Mouse (Mus musculus) midbrain, postnatal 0 days (tissue): ENCODE results near the gene Dcaf8. TPM values are rescaled to one million over a fixed set of nuclear protein-coding genes. Genes with fewer than 3 reads are reported as not detected.

Source experiments
- ATAC-seq: fragments of 200-750 bp; cut with Nextera tagmentation; 2 replicates; pipeline ENCODE4 v1.8.0; 2017; ENCODE audit warnings: moderate number of reproducible peaks, mild to moderate bottlenecking, moderate TSS enrichment, moderate library complexity; ENCODE audit not compliant: low FRiP score
- DNase-seq: peaks from one replicate; pipeline ENCODE4 v3.0.0-alpha.2; 2015; ENCODE audit warnings: low spot score
- H3K27ac ChIP-seq: fragments of 300-500 bp; sonication (generic); 2 replicates; pipeline ENCODE4 v1.5.1; 2014; ENCODE audit warnings: low read depth, mild to moderate bottlenecking, low read length, mixed read lengths
- H3K27me3 ChIP-seq: fragments of 300-500 bp; sonication (generic); 2 replicates; pipeline ENCODE4 v1.6.1; 2014; ENCODE audit warnings: low read length, control low read depth, mixed read lengths; ENCODE audit not compliant: insufficient read depth
- H3K36me3 ChIP-seq: fragments of 300-500 bp; sonication (generic); 2 replicates; pipeline ENCODE4 v1.6.1; 2014; ENCODE audit warnings: low read length, control low read depth, mixed read lengths; ENCODE audit not compliant: insufficient read depth
- H3K4me1 ChIP-seq: fragments of 300-500 bp; sonication (generic); 2 replicates; pipeline ENCODE4 v1.6.1; 2014; ENCODE audit warnings: mild to moderate bottlenecking, control low read depth, antibody characterized with exemption, low read length, mixed read lengths; ENCODE audit not compliant: insufficient read depth
- H3K4me2 ChIP-seq: fragments of 300-500 bp; sonication (generic); 2 replicates; pipeline ENCODE4 v1.6.1; 2014; ENCODE audit warnings: low read depth, mild to moderate bottlenecking, low read length, mixed read lengths; ENCODE audit not compliant: poor library complexity, severe bottlenecking
- H3K4me3 ChIP-seq: fragments of 300-500 bp; sonication (generic); 2 replicates; pipeline ENCODE4 v1.5.1; 2014; ENCODE audit warnings: low read depth, mild to moderate bottlenecking, low read length, moderate library complexity
- H3K9ac ChIP-seq: fragments of 300-500 bp; sonication (generic); replicated peaks from 2 replicates; pipeline ENCODE4 v1.6.1; 2014; ENCODE audit warnings: mild to moderate bottlenecking, low read length, moderate library complexity, mixed read lengths; ENCODE audit not compliant: poor library complexity, severe bottlenecking
- H3K9me3 ChIP-seq: fragments of 300-500 bp; sonication (generic); 2 replicates; pipeline ENCODE4 v1.6.1; 2016; ENCODE audit warnings: low read length, control low read depth
- CTCF ChIP-seq: IDR thresholded peaks from 2 replicates; pipeline ENCODE4 v1.5.1; 2016; ENCODE audit warnings: antibody characterized with exemption, mild to moderate bottlenecking
- WGBS: fragments of 180-500 bp; shearing (Covaris S2); extraction: QIAGEN DNeasy Blood & Tissue Kit; methylation state at CpG from one replicate; pipeline ENCODE4 v1.1.7; 2014; 5-methylcytosine and 5-hydroxymethylcytosine counted together
- polyA plus RNA-seq: library from polyadenylated mRNA; unstranded; fragments of >200 nt; fragmentation: Nextera tagmentation; extraction: Ambion mirVana; gene quantifications from 2 replicates; pipeline ENCODE4 v1.2.1, GENCODE M21; 2015
- total RNA-seq: library from RNA; depleted of rRNA; stranded (reverse); fragments of >200 nt; gene quantifications from 2 replicates; pipeline ENCODE4 v1.2.3, GENCODE M21; 2014

Gene Dcaf8
- total and polyA plus RNA-seq, 2 experiments from 2014 or later: 64.6 to 66.8 TPM

DNA sequence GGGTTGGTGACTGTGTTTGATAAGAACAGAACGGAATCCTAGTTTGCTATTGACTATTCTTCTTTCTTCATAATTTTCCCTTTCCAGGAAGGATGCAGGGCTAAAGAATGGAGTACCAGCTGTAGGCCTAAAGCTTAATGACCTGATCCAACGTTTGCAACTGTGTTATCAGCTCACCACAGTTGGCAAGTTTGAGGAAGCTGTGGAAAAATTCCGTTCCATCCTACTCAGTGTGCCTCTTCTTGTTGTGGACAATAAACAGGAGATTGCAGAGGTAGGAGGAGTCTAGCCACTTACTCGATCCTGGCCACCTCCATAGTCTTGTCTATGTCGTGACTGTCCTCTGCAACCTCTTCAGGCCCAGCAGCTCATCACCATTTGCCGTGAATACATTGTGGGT lies 28.8 kb upstream of the Dcaf8 start:
- peaks cover 85% of the 10 kb centered on the region for H3K36me3 ChIP-seq
- H3K27me3 ChIP-seq: no peaks in the 10 kb centered on the region
- DNase-seq (no peak), ATAC-seq (no peak)
- 85% methylated on average over 6 of the region's 6 CpGs for WGBS
- no peak overlapping the region for H3K4me2 ChIP-seq
- no peak for TF ChIP-seq CTCF
- no peaks in the 10 kb centered on the region for H3K4me1 ChIP-seq
- H3K27ac ChIP-seq: no peak overlapping the region
- no peak overlapping the region for H3K9ac ChIP-seq
- H3K9me3 ChIP-seq: no peaks in the 10 kb centered on the region
- H3K4me3 ChIP-seq: no peak overlapping the region

DNA sequence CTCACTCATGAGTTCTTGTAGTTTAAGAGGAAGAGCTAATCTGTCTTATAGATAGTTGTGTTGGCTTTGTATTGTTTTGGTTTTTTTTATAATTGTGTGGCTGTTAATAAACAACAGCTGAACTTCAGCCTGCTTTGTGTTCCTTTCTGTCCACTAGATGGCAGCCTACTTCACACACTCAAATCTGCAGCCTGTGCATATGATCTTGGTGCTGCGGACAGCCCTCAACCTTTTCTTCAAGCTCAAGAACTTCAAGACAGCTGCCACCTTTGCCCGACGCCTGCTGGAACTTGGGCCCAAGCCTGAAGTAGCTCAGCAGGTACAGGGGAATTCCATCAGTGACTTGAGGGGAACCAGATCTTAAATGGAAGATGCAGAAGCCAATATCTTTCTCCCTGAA lies 28.2 kb upstream of the Dcaf8 start:
- Histone ChIP-seq H3K36me3 (peaks cover 79% of the 10 kb centered on the region), H3K27me3 (no peaks in the 10 kb centered on the region), H3K4me3 (no peak overlapping the region), H3K4me1 (no peaks in the 10 kb centered on the region), H3K9me3 (no peaks in the 10 kb centered on the region), H3K27ac (no peak overlapping the region), H3K9ac (no peak overlapping the region), H3K4me2 (no peak overlapping the region)
- TF ChIP-seq CTCF: peak; percentile 86
- ATAC-seq (peak; percentile 63), DNase-seq (peak; percentile 78)
- WGBS: 41% methylated on average over 3 of the region's 3 CpGs

GRCm38 (mm10) chr1:172122671-172123070 lies 25.2 kb upstream of the Dcaf8 start:
- no peak for DNase-seq
- TF ChIP-seq CTCF: no peak
- WGBS: 80% methylated on average over 2 of the region's 2 CpGs
- Histone ChIP-seq H3K4me3 (no peak overlapping the region), H3K36me3 (peaks cover 50% of the 10 kb centered on the region), H3K27ac (no peak overlapping the region), H3K9ac (no peak overlapping the region), H3K27me3 (no peaks in the 10 kb centered on the region), H3K4me1 (0 out of 2 replicates have a peak, but pooled peaks cover 8% of the 10 kb centered on the region), H3K4me2 (no peak overlapping the region), H3K9me3 (no peaks in the 10 kb centered on the region)
- ATAC-seq: no peak

GRCm38 (mm10) chr1:172124572-172124971 lies 23.3 kb upstream of the Dcaf8 start:
- ATAC-seq: no peak
- Histone ChIP-seq H3K27ac (no peak overlapping the region), H3K36me3 (peaks cover 33% of the 10 kb centered on the region), H3K4me3 (no peak overlapping the region), H3K27me3 (no peaks in the 10 kb centered on the region), H3K4me2 (no peak overlapping the region), H3K9ac (no peak overlapping the region), H3K9me3 (no peaks in the 10 kb centered on the region), H3K4me1 (0 out of 2 replicates have a peak, but pooled peaks cover 9% of the 10 kb centered on the region)
- no peak for TF ChIP-seq CTCF
- no peak for DNase-seq
- WGBS: 83% methylated on average over 6 of the region's 6 CpGs

DNA sequence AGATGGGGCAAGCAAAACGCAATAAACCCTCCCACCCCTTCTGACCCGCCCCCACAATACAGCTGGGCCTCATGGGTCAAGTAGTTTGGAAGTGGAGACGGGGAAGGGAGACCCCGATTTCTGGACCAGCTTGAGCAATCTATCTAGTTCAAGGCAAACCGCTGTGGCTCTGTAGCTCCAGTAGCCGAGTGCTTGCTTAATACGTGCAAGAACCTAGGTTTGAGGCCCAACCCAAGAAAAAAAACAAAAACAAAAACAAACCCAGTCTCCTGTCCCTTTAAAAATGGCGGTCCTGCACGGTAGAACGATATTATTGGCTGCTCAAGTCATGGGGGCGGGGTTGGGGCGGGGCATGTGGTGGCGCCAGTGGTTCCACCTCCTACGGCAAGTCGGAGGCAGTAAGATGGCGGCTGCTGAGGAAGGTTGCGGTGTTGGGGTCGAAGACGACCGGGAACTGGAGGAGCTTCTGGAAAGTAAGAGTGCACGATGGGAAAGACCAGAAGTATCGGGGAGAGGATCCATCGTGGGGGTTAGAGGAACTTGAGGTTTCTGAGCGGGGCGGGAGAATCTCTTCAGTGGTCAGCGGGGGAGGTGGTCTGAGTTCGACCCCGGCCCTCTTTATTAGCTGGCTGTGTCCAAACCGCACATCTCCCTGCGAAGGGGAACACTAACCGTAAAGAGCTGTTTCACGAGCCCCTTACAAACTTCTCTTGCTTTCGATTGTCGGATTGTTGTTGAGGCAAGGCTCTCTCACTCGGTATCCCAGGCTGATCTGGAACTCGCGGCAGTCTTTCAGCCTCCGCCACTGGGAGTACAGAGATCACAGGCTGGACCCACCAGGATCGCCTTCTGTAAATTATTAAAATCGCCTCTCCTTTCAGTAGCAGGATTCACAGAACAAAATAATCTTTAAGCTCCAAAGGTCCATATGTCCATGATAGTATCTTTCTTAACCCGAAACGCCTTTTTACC lies 21.2 kb upstream of the Dcaf8 start, which contains the start of gene Pex19:
Gene Pex19, plus strand, starts transcription at position 380 of the 972 bp plus-strand sequence.
- Histone ChIP-seq H3K36me3 (peaks cover 29% of the 10 kb centered on the region), H3K27ac (no peak within 1 kb of the TSS), H3K4me3 (peak within 1 kb of the TSS; percentile 66), H3K9me3 (no peaks in the 10 kb centered on the region), H3K4me1 (0 out of 2 replicates have a peak, but pooled peaks cover 9% of the 10 kb centered on the region), H3K27me3 (no peaks in the 10 kb centered on the region), H3K4me2 (peak within 1 kb of the TSS; percentile 73), H3K9ac (peak within 1 kb of the TSS; percentile 64)
- 1% methylated on average over 42 of the region's 42 CpGs for WGBS
- DNase-seq: peak; percentile 94
- ATAC-seq: peak; percentile 96
- TF ChIP-seq CTCF: no peak

- no peaks in the 10 kb centered on the region for H3K9me3 ChIP-seq
- DNase-seq (no peak), ATAC-seq (no peak)
- H3K27me3 ChIP-seq: no peaks in the 10 kb centered on the region
- H3K4me3 ChIP-seq: peak overlapping the region; percentile 66
- no peak for TF ChIP-seq CTCF
- peaks cover 30% of the 10 kb centered on the region for H3K36me3 ChIP-seq
- H3K4me2 ChIP-seq: peak overlapping the region; percentile 53
- no peak overlapping the region for H3K27ac ChIP-seq
- WGBS: 53% methylated on average over 5 of the region's 5 CpGs
- 0 out of 2 replicates have a peak, but pooled peaks cover 9% of the 10 kb centered on the region for H3K4me1 ChIP-seq
- H3K9ac ChIP-seq: peak overlapping the region; percentile 64; the same call in 1 of the 2 replicates
Measured at GRCm38 (mm10) chr1:172127487-172127886, 20.4 kb upstream of the Dcaf8 start.
